Mouse (Mus musculus): ENCODE measurements around the gene Ldlrad3.
A peak's percentile ranks its signal among the peaks of the same experiment; 100 is the strongest.

Gene Ldlrad3

DNA sequence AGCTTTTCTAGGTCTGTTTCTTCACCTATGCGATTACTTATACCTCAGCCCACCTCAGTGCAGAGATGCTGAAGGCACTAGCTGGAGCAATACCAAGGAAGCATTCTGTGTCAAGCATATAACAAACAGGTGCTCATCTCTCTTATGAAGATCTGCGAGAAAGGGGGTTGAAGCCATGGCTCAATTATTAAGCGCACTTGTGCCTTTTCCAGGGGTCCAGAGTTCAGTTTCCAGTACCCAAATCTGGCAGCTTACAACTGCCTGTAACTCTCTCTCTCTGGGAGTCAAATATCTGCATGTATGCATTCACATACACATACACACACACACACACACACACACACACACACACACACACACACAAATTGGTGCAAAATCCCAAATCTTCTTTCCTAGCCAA lies 72.4 kb downstream of the Ldlrad3 start:
- no peak for DNase-seq (ENCODE audit: low spot score)

DNA sequence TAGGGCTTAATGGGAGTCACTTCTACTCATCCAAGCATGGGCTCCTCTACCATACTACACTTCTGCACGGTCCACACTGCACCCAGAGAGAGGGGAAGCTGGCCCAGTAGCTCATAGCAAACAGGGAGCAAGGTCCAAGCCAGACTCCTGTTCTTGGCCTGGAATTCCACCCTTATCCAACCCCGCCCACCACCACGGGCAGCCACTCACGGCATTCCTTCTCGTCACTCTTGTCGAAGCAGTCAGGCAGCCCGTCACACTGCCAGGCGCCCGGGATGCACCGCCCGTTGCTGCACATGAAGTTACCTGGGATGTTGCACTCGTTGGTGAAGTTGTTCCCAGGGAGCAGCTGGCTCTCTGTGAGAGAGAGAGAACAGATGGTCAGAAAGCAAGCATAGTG lies 72.9 kb downstream of the Ldlrad3 start:
- no peak for DNase-seq (ENCODE audit: low spot score)

DNA sequence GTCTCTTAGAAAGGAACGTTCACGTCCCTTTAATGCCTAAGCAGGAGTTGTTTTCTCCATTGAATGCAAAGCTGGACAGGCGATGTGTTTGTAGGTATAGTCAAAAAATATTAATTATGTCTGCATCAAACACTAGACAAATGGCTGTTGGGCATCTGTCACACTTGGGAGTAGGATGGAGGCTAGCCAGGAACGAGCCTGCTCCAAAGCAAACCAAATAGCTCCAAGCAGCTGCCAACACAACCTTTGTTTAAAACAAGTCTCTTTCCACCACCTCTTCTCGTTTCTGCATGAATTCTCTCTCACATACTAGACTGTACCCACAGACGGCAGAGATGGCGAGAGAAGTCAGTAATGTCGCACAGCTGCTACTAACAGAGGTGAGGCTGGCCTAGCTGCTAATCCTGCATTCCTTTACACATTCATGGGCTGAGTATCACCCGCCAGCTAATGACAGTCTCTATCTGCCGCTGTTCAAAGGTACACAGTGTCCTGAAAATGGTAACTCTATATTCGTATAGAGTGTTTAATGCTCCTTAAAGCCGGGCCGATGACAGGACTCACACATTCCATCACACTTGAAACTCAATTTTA lies 74.2 kb downstream of the Ldlrad3 start:
- DNase-seq (ENCODE audit: low spot score): no peak

DNA sequence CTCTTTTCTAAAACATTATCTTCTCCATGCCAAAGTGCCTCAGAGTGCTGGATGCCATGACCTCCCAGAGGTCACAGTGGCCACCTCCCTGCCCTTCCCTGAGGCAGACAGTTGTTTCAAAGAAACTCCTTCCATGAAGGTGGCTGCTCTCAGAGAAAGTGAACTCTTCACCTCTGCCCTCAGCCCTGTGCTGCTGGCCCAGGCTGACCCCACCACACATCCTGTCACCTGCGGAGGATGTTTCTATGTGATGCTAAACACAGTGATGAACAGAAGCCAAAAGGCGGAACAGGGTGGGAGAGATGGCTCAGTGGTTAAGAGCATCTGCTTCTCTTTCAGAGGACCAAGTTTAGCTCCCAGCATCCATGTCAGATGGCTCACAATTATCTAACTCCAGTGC lies 75.9 kb downstream of the Ldlrad3 start:
- DNase-seq (ENCODE audit: low spot score): no peak

DNA sequence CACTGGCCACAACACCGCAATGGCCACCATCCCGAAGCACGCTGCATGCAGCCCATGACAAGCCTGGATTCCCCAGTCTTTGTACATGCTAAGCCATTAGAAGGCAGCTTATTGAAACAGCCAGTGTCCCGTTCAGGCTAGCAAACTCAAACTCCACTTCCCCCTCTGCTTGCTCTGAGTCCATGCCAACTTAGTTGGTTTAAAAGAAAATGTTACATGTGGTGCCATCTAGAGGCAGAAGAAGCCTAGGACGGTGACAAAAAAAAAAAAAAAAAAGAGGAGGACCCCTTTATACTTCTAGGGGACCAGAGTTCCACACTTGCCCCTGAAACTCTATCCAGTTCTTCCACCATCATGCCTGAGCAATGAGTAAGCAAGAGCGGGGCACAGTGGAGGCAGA lies 78.9 kb downstream of the Ldlrad3 start:
- DNase-seq (ENCODE audit: low spot score): no peak

DNA sequence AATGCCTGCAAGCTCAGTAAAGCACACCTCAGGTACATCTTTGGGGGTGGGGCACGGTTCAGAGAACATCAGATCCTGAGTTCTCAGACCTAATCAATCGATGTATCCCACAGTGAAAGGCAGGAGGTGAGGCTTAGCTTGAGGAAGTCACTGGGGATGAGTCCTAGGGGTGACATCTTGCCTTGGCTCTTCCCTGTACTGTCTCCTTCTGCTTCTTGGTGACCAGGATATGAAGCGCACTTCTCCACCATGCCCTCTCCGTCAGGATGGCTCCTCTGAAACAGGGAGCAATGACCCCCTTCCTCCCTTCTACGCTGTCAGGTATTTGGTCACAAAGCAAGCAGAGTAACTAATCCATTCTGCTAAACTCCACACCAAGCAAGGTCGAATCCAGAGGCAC lies 79.5 kb downstream of the Ldlrad3 start:
- DNase-seq (ENCODE audit: low spot score): no peak

DNA sequence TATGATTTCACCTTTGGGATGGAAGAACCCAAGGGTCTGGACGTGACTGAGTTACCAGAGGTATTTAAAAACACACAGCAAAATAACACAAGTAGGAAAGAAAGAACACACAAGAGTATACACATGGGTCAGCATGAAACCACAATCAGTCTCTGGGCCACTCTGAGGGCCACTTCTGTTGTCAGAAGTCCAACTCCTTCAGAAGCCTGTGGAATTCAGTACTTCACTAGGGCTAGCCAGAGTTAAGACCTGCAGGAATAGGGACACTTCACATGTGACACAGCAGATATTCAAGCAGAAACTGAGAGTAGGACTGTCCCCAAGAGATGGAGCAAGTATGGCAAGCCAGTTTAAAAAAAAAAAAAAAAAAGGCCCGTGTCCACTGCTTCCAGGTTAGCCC lies 80.7 kb downstream of the Ldlrad3 start:
- DNase-seq (ENCODE audit: low spot score): no peak

DNA sequence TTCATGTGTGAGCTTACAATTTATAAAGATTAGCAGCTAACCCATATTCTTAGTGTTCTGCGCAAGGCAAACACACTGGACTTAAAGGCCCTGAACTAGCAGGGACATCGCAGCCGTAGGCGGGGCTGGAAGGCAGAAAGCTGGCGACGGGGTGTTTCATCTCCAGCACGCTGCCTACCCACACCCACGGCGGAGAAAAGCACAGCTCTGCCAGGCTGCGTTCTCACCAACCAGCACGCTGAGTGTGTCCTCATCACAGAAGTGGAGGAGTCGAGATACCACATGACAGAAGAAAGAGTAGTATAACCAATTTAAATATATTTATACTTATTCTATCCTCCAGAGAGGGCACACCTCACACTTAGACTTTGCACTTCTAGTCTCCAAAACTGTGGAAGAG lies 82.2 kb downstream of the Ldlrad3 start:
- DNase-seq (ENCODE audit: low spot score): no peak

DNA sequence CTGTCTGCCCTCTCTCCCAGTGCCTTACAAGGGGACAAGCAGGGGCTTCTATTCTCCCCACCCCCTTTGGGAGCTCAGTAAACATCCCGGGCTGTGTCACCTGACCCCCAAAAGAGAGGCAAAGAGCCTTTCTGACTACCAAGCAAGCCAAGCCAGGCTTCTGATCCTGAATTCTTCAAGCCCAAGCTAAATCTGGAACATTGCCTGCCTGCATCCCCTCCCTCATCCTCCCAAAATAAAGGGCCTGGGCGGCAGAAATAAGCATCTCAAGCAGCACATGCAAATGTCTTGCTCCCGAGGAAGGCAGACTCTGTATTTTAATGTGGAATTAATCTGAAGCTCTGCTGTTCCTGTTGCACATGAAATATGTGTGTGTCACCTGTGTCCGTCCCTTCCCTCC lies 85.7 kb downstream of the Ldlrad3 start:
- DNase-seq (ENCODE audit: low spot score): no peak

DNA sequence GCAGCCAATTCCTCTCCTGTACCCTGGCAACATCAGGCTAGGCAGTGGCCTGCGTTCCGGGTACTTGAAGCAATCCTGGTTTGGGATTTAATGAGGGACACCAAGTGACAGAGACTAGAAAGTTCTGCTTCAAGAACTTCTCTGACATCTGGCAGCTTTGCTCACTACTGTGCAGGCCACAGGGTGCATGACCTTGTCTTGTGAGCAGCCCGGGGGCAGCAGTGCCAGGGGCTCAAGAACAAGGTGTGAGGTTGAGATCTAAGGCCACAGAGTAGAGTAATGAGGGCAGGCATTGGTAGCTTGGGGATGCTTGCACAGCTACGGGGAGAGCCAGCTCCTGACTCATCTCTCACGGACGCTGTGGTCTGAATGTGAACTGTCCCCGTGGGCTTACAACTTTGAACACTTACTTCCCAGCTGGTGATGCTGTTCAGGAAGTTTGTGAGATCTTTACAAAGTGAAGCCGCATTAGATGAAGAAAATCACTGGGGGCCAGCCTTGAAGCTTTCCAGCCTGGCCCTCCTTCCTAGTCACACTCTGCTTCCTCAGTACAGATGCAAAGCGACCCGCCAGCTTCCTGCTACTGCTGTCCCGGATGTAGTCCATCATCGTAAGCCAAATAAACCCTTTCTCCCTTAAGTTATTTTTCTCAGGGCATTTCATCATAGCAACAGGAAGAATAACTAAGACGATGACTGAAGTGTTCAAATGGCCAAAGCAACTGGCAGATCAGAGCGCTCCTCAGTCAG lies 86.3 kb downstream of the Ldlrad3 start:
- no peak for DNase-seq (ENCODE audit: low spot score)

DNA sequence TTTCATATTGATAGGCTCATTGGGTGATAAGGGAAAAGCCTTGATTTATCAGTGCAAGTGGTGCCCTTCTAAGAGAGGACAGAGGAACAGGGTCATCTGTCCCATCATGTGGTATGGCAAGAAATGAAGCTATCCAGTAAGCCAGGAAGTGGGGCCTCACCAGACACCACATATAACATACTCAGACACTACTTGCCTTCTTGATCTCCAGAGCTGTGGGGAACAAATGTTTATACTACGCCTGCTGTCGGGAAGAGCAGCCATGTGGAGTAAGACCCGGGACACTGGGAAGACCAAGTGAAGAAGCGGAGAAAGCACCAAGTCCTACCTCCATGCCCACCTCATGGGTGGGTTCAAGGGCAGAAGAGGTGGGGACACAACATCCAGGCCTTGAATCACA lies 86.9 kb downstream of the Ldlrad3 start:
- DNase-seq (ENCODE audit: low spot score): no peak

DNA sequence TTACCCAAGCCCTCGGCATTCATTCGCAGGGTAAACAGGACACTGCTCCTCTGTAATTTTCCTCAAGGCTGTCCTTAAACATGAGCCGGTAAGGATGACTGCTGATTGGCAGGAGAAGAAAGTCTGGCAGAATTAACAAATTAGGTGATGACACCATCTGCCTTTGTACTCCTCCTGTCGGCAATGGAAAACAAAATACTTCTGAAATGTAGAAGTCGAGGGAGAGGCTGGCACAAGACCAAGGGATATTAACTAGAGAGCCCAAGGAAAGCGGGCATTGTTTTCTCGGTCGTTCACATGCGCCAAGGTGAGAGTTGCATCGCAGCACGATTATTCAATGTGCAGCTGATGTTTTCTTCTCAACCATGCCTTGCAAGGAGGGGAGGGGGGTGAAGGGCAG lies 91.4 kb downstream of the Ldlrad3 start:
- DNase-seq (ENCODE audit: low spot score): no peak

DNA sequence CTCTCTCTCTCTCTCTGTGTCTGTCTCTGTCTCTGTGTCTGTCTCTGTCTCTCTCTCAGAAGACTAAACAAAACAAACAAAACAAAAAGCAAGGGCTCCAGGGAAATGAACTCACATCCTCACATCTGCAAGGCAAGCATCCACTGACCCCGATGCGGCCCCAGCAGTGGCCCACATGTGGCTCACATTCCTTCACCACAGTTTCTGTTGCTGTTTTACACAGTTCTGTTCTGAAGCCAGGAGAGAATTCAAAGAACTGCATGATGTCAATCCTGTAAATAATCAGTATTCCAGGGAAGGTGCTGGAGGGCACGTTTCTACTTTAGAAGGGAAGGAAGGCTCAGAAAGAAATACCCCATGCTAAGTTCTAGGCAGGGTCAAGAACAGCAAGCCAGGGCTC lies 91.9 kb downstream of the Ldlrad3 start:
- no peak for DNase-seq (ENCODE audit: low spot score)

DNA sequence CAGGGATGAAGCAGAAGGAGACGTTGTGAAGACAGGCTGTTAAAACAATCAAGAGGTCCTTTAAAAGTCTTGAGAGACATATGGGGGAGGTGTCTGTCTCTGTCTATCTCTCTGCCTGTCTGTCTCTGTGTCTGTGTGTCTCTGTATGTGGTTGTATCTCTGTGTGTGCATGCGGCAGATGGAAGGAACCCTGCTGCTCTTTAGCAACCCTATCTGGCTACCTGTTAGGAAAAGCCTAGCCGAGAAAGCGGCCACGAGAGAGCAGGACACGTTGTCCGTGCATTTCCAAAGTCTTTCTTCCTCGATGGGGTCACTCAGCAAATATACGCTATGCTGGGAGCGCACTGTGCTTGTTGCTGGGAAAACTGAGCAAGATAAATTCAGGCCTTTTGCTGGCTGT lies 93.6 kb downstream of the Ldlrad3 start:
- DNase-seq (ENCODE audit: low spot score): no peak

DNA sequence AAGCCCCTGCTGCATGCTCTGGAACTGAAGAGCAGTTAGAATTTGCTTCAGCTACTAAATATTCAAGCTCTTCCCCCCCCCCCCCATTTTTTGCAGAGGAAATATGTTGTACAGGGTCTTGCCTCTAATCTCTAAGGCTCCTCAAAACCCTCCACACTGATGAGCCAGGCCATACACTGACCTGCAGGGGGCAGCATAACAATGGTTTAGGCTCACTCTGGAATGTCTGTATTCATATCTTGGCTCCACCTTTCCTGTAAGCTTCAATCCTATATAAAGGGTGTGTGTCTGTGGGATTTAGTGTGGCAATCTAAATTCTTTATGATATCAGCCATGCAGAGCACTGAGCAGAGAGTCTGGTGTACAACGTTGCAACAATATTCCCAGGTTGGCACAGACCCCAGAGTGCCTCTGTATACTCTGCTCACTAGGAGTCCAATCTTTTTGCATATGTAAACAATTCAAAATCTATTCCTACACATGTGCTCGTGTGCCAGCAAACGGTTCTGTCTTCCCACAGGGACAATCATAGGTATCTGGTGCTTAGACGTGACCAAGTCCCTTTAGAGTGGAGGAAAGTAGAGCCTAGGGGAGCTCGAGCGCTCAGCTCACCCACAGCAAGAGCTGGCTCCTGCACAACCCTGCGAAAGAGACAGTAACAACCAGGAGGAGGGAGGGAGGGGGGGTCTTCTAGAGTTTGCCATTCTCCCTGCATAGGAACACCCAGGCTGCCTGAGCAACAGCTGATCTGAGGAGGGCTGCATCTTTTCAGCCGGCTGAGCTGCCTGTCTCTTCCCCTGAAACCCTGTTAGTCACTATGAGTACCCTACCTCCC lies 94.5 kb downstream of the Ldlrad3 start:
- DNase-seq (ENCODE audit: low spot score): peak; percentile 64

DNA sequence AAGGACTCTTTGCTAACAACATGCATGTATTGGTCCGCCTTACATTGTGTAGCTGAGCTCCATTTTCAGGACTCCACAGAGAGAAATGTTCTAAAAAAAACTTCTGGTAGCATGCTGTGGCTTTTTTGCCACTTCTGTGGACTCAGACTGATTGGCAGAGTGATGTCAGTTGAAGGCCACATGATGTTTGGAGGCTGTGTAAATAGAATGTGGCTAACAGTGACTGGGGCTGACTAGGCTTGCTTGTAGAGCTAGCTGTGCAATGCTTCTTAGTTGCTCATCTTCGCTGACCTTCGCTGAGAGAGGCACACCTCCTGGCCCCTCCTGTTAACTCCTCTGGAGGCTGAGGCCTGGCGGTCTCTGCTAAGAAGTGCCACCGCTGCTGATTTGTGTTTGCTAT lies 98.4 kb downstream of the Ldlrad3 start:
- DNase-seq (ENCODE audit: low spot score): no peak

DNA sequence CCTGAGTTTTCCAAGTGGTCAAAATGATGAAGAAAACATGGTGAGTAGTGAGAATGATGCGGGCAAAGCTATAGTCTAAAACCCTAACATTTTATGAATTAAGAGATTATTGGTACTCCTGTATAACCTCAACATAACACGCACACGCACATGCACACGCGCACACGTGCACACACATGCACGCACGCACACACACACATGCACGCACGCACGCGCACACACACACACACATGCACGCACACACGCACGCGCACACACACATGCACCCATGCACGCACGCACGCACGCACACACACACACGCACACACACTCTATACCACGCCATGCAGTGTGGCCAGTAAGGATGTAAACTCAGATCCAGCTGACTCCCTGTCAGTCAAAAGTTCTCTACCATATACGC lies 99.6 kb downstream of the Ldlrad3 start:
- DNase-seq (ENCODE audit: low spot score): no peak

DNA sequence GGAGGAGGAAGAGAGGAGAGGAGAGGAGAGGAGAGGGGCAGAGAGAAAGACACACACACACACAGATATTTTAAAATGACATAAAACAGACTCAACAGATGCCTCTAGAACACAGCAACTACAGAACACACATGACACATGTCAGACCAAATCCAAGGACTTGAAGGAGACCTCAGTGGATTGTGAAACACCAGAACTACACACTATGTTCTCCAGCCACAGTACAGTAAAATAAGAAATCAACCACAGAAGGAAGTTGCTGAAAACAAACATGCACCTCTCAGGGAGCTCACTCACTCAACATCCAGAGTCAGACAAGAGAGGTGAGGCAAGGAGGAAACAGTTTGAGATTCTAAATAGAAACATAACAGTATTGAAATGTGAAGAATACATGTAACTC lies 103.4 kb downstream of the Ldlrad3 start:
- no peak for DNase-seq (ENCODE audit: low spot score)

DNA sequence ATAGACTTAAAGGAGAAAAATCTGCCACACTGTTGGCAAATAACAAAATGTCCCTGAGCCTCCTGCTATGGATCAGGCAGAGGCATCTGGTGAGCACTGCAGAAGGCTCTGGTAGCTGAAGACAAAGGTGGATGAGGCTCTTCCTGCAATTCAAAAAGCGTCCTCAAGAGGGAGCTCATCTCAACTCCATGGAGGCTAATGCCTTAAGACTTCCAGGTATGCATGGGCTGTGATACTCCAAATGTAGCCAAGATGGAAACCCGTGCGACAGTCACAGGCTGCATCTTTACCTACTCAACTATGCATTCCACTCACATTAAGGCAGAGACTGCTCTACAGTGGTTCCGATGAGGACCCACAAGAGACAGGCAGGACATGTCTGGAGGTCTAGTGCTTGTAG lies 108.6 kb downstream of the Ldlrad3 start:
- peak; percentile 60 for DNase-seq (ENCODE audit: low spot score)

DNA sequence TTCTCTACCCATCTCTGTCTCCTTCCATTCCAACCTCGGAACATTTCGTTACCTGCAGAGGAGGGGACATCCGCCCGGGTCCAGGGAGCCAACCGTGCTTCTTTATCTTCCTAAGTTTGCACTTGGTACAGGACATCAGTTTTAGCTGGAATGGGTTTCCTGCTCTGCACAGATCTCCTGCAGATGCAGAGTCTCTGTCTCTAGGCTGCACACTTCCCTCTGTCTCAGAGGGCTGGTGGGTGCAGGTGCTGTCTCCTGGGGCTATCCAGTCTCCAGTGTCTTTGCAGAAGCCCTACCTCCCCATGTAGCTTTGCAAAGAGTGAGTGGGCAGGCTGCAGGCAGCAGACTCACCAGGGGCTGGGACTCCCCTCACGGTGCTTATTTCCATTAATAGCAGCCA lies 109.9 kb downstream of the Ldlrad3 start:
- no peak for DNase-seq (ENCODE audit: low spot score)

DNA sequence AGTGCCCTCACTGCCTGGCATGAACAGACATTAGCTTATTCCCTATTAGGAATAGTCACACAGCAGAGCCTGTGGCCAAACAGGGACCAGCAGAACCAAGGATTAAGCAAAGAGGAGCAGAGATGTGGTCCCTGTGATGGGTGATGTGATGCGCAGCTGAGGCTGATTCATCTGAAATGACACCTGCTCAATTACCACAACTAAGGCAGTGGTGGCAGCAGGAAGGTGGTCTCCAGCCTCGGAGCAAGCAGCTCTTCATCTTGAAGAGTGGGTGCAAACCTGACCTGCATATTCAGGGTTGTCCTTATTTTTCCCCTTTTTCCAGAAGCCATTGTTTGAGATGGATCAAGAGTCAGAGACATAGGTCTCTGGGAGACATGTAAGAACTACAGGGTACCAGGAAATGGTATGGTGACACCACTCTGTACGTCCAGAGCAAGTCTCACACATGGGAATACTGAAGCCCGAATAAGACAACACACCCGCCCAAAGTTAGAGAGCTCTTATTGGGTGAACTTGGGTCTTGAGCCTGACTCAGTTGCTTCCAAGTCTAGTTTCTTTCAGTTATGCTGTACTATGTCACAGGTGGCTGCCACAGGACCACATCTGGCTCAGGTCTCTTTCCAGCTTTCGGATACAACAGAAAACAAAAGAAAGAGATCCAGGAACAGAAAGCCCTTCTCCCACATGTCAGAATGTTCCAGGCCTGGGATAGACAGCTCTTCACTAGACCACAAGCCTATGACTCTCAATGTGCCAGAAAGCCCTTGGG lies 112.7 kb downstream of the Ldlrad3 start:
- DNase-seq (ENCODE audit: low spot score): no peak

DNA sequence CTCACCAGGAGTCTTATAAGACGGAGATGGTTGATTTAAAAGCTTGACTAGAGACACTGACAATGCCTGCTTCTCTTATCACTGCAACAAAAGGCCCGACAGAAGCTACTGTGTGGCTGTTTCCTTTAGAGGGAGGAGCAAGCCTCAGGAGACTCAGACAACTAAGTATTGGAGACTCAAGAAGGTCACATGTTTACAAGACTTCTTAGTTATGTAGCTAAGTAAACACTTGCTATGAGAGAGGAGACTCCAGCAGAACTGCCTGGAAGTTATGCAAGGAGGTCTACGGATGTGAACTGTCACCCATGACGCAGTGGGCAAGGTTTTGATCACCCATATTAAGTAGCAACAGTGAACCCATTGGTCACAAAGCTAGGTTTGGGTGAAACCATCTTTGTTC lies 113.3 kb downstream of the Ldlrad3 start:
- no peak for DNase-seq (ENCODE audit: low spot score)

All from urinary bladder, postnatal 25 days (tissue).